In the genomic region with DNA sequence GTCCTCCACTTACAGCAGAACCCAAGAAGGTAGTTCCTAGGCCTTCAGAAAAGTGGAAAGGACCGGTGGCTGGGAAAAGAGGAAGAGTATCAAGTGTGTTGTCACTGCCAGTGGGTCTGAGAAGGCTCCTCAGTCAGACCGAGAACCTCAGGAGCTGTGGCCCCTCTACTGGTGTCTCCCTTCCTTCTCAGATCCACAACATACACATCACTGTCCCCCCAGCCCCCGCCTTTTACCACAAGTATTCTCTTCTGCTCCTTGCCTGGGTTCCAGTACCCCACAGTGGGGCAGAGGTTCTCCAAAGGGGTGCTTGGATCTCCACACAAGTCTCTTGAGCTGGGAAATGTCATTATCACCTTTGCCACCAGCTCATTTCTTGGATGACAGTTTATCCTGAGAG, we compare ENCODE assay signal across 28 mouse cellular contexts.
"Had no signal": no experiment of that assay in that cellular context is flagged by ENCODE, and none has a peak within 500 bp of the region (broad histone marks: within the 10 kb centered on the region; RNA-seq: fewer than 3 reads in every experiment).

No protein-coding gene starts in this region.

- DNase-seq: cerebellum, adult 2 months; cerebellum, adult 8-10 months; cerebellum, adult 9-10 months; cerebellum, adult 9-11 months; cerebellum, postnatal 10 days; cerebellum, postnatal 14 days; cerebellum, postnatal 25 days; cerebellum, postnatal 36 days; embryo, embryonic 11 days; forebrain, postnatal 0 days; gastrocnemius, adult 2 months; gastrocnemius, postnatal 10 days; gastrocnemius, postnatal 14 days; gastrocnemius, postnatal 25 days; gastrocnemius, postnatal 36 days; heart, adult 18-20 months; heart, adult 2 months had no signal

- H3K4me3 ChIP-seq: embryonic facial prominence, embryonic 10.5 days; embryonic facial prominence, embryonic 12.5 days; embryonic facial prominence, embryonic 13.5 days; embryonic facial prominence, embryonic 15.5 days; erythroblast, embryonic 14.5 days; forebrain, embryonic 10.5 days; forebrain, embryonic 12.5 days; forebrain, embryonic 13.5 days; forebrain, embryonic 15.5 days; gastrocnemius, adult 2 months; heart, adult 2 months had no signal

- H3K27me3 ChIP-seq: embryonic facial prominence, embryonic 12.5 days; embryonic facial prominence, embryonic 13.5 days; embryonic facial prominence, embryonic 15.5 days; forebrain, embryonic 15.5 days had no signal

- ATAC-seq: forebrain, embryonic 13.5 days; forebrain, embryonic 14.5 days; forebrain, embryonic 15.5 days; forebrain, embryonic 16.5 days; forebrain, postnatal 0 days had no signal

- H3K27ac ChIP-seq: embryonic facial prominence, embryonic 10.5 days; embryonic facial prominence, embryonic 12.5 days; embryonic facial prominence, embryonic 13.5 days; embryonic facial prominence, embryonic 15.5 days; forebrain, embryonic 10.5 days; forebrain, embryonic 12.5 days; forebrain, embryonic 13.5 days; forebrain, embryonic 15.5 days; gastrocnemius, adult 2 months; heart, adult 2 months had no signal

- H3K4me1 ChIP-seq: embryonic facial prominence, embryonic 12.5 days; embryonic facial prominence, embryonic 13.5 days; embryonic facial prominence, embryonic 15.5 days; forebrain, embryonic 10.5 days; forebrain, embryonic 12.5 days; forebrain, embryonic 13.5 days; forebrain, embryonic 15.5 days had no signal

- H3K9ac ChIP-seq: embryonic facial prominence, embryonic 12.5 days; embryonic facial prominence, embryonic 13.5 days; embryonic facial prominence, embryonic 15.5 days; forebrain, embryonic 12.5 days; forebrain, embryonic 13.5 days; forebrain, embryonic 15.5 days; forebrain, postnatal 0 days had no signal

- H3K4me2 ChIP-seq: embryonic facial prominence, embryonic 12.5 days; embryonic facial prominence, embryonic 13.5 days; embryonic facial prominence, embryonic 15.5 days; forebrain, embryonic 12.5 days; forebrain, embryonic 13.5 days; forebrain, embryonic 15.5 days had no signal

- H3K9me3 ChIP-seq: embryonic facial prominence, embryonic 10.5 days; embryonic facial prominence, embryonic 12.5 days; embryonic facial prominence, embryonic 13.5 days; embryonic facial prominence, embryonic 15.5 days; forebrain, embryonic 10.5 days; forebrain, embryonic 12.5 days; forebrain, embryonic 13.5 days; forebrain, embryonic 15.5 days had no signal

- H3K36me3 ChIP-seq: embryonic facial prominence, embryonic 10.5 days; embryonic facial prominence, embryonic 12.5 days; embryonic facial prominence, embryonic 13.5 days; embryonic facial prominence, embryonic 15.5 days; forebrain, embryonic 10.5 days; forebrain, embryonic 12.5 days; forebrain, embryonic 15.5 days had no signal
